Mouse (Mus musculus) adrenal gland, adult 8-10 months (tissue): ENCODE results near the gene P2rx5. TPM values are rescaled to one million over a fixed set of nuclear protein-coding genes. Genes with fewer than 3 reads are reported as not detected.

Experiments
- total RNA-seq, 4 experiments: library from RNA; stranded (reverse); gene quantifications; 2 replicates each; pipeline ENCODE4 v1.2.4; 2022

The P2rx5 gene
- total RNA-seq, 4 experiments from 2014 or later, result 2.2 to 5.2 (median 2.6) TPM

Other genes with a start within 250 kb of the P2rx5 start
- 10 to 100 TPM; 10.6 to 19.8 (median 12.4) TPM for gene Atp2a3, start 199.3 kb upstream of the P2rx5 start, total RNA-seq
- under 1 TPM; 0.38 to 0.66 (median 0.46) TPM for gene P2rx1, start 161.3 kb upstream of the P2rx5 start, total RNA-seq
- gene Camkk1, start 141.4 kb upstream of the P2rx5 start, total RNA-seq, result 10 to 100 TPM in 2 of 4 experiments, 1 to 10 TPM in 2; 4.9 to 16.6 (median 10.8) TPM
- 10 to 100 TPM; 11.7 to 19.3 (median 14.4) TPM for gene Ncbp3, start 112.6 kb upstream of the P2rx5 start, total RNA-seq
- gene Itgae, start 69.8 kb upstream of the P2rx5 start, total RNA-seq, result under 1 TPM; 0.49 to 0.91 (median 0.60) TPM
- gene Haspin, start 22.1 kb upstream of the P2rx5 start, total RNA-seq, result under 1 TPM; 0.26 to 0.71 (median 0.49) TPM
- 10 to 100 TPM; 47.4 to 77.6 (median 63.9) TPM for gene Emc6, start 16.6 kb downstream of the P2rx5 start, total RNA-seq
- gene Tax1bp3, start 16.7 kb downstream of the P2rx5 start, total RNA-seq, result 100 to 1,000 TPM in 1 of 4 experiments, 10 to 100 TPM in 3; 61.0 to 105 (median 84.6) TPM
- gene Ctns, start 38.6 kb downstream of the P2rx5 start, total RNA-seq, result 10 to 100 TPM; 15.3 to 26.2 (median 20.2) TPM
- gene Shpk, start 39.0 kb downstream of the P2rx5 start, total RNA-seq, result 10 to 100 TPM; 12.0 to 19.3 (median 14.2) TPM
- gene Trpv1, start 73.9 kb downstream of the P2rx5 start, total RNA-seq, result under 1 TPM in 2 of 4 experiments, not detected in 2; 0.20 to 0.81 TPM
- gene Trpv3, start 107.0 kb downstream of the P2rx5 start, total RNA-seq, result under 1 TPM; 0.08 to 0.15 (median 0.14) TPM
- 10 to 100 TPM in 1 of 4 experiments, 1 to 10 TPM in 3; 5.7 to 12.9 (median 7.3) TPM for gene Aspa, start 169.2 kb downstream of the P2rx5 start, total RNA-seq
- not detected for gene Gm49340, start 169.3 kb downstream of the P2rx5 start, total RNA-seq
- under 1 TPM in 3 of 4 experiments, not detected in 1; 0.38 to 0.67 (median 0.52) TPM for gene Spata22, start 169.3 kb downstream of the P2rx5 start, total RNA-seq
- gene Olfr20, start 190.4 kb downstream of the P2rx5 start, total RNA-seq, result not detected
- gene Olfr376, start 210.8 kb downstream of the P2rx5 start, total RNA-seq, result not detected
- gene Olfr1, start 239.2 kb downstream of the P2rx5 start, total RNA-seq, result not detected